Mouse (Mus musculus): ENCODE data around the gene Setd1a. TPM values are rescaled to one million over a fixed set of nuclear protein-coding genes. Genes with fewer than 3 reads are reported as not detected.
"Not testable (repeated sequence)": the region's sequence is repeated elsewhere in the genome, so short reads cannot be mapped to it uniquely, and the experiment has no call there.

The Setd1a gene
- 10 to 100 TPM; 13.0 to 21.3 TPM for total RNA-seq (2021)
- long read RNA-seq, experiment 1, partial matches to known transcripts, result 1 of 4 reads
- long read RNA-seq, experiment 1, other reads (novel, unspliced or antisense), result 3 of 4 reads
- long read RNA-seq, experiment 2, partial matches to known transcripts, result 2 of 2 reads
- long read RNA-seq, experiment 2, other reads (novel, unspliced or antisense), result 0 of 2 reads

DNA sequence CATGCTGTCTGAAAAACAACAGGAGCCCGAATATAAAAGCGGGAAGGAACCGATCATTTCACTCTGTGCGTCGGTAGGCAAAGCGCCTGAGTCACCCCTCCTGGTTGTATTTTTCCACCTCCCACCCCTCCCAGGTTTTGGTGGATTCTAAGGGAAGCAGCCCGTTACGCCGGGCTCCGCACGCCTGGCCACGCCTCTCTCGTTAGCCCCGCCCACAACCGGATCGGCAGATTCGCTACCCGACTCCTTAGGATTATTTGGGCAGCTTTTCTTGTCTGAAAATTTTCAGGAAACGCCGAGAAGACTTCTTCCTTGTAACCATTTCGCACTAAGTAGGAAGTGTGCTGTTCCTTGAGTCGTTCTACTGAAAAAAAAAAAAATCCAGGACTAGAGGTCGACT lies at the start of gene Setd1a:
Gene Setd1a, plus strand, starts transcription at position 245 of the 400 bp plus-strand sequence.
- intact Hi-C loops (cut with DNase I), result no loop called here
- peak; percentile 78 to 88 for DNase-seq

DNA sequence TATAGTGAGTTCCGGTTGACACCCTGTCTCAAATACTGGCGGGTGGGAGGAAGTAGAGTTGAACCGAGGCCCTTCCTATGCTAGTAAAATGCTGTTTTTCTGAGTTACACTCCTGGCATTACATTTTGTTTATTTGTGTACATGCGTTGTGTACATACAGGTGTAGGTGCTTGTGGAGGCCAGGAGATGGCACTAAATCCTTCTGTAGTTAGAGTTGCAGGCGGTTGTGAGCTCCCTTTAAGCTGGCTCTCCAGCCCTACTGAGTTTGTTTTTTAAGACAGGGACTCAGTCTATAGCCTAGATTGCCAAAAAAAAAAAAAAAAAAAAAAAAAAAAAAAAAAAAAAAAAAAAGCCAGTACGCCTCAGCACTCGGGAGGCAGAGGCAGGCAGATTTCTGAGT lies 48.6 kb upstream of the Setd1a start:
- no peak for DNase-seq
- intact Hi-C loops (cut with DNase I), result no loop called here

DNA sequence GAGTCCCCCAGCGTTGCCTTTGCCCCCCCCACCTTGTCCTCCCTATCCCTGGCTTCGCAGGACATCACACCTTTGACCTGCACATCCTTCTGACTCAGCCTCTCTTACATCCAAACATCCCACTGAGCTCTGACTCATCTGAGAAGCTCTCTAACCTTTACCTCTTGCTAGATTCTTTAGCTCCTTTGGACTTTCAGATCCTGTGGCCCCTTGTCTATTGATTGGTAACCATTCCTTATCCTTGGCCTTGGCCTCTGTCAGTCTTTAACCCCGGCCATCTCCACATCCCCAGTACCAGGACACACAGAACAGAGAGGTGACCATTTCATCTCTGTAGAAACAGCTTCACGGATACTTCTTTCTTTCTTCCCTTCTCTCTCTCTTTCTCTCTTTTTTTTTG lies 46.3 kb upstream of the Setd1a start:
- intact Hi-C loops (cut with DNase I), result no loop called here
- no peak for DNase-seq

- intact Hi-C loops (cut with DNase I); DNase-seq: not testable (repeated sequence)
Measured at GRCm38 (mm10) chr7:127732066-127732465, 44.4 kb upstream of the Setd1a start, which contains the start of gene Ctf2. TSS of gene Ctf2 (minus strand) at chr7:127732166.

DNA sequence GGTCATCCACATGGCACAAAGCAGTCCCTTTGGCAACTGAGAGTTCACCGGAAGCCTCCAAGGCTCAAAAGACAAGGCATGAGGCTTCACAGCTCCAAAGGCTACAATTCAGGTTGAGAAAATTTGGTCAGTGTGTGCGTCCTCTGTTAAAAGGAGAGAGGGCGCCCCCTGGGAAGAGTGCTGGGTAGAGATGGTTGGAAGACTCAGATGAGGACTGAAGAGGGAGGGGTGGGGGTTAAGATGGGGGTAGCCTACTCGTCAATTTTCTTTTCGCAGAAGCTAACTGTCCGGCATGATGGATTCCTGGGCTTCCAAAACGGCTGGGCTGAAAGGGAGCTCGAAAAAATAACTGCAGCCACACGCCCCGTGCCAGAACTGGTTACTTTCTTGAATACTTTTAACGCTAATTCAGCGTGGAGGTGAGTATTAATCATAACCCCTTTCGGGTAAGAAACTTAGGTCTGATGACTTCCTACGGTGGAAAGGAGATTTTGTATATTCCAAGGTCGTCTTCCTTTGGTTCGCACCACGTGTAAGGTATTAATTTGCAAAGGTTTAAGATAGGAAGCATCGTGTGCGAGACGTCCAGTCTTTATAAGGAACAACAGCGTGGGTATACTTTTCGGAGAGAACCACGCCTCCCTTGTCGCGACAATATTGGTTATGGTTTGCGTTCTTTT lies 32.0 kb upstream of the Setd1a start, which contains the start of gene Fbxl19:
Gene Fbxl19, plus strand, starts transcription at position 178 of the 680 bp plus-strand sequence.
- intact Hi-C loops (cut with DNase I), result loop anchor here (5.0 kb wide), 1 partner anchor 67 kb away; no protein-coding TSS in a partner anchor
- peak in 1 of 2 experiments; percentile 44 for DNase-seq

GRCm38 (mm10) chr7:127745251-127745651 lies 31.2 kb upstream of the Setd1a start:
- peak; percentile 80 to 85 for DNase-seq
- intact Hi-C loops (cut with DNase I), result no loop called here

GRCm38 (mm10) chr7:127745652-127746493 lies 30.6 kb upstream of the Setd1a start:
- peak; percentile 86 to 91 for DNase-seq
- intact Hi-C loops (cut with DNase I), result no loop called here

DNA sequence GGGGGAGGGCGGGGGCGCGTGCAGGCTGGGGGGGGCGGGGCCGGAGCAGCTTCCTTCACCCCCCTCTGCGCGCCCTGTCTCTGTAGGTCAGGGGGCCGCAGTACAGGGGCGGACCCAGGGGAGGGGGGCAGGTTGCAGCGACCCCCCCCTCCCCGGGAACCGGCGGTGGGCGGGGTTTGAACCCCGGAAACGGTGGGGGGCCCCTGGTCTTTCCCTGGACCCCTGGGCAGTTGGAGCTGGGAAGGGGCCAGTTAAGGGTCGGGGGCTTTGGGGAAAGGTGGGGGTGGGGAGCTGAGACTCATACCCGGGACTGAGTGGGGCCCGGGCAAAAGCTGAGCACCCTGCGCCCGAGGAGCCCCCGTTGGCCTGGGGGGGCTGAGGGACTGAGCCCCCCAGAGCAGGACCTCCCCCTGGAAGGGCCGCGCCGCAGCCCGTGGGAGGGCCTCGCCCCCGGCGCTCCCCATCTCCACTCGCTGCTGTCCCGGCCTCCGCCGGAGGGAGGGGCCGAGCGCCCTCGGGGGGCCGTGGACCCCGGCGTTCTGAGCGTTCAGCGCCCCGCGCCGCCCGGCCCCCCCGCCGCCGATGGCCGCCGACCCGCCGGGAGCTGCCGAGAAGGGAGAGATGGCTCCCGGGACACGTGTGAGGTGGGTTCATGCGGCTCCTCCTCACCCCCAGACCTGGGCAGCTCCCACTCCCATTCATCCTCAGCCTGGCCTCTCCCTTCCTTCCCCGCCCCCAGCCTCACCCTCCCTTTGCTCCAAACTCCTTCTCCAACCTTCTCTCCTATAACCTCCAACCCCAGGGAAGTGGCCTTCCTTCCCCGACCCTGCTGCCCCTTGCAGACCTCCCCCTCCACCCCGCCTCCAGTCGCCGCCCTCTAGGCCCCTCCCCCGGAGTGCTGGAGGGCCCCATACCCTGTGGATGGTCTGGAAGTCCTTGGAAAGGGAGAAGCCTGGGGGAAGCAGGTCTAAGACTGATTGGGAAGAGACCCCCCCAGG lies 29.7 kb upstream of the Setd1a start:
- DNase-seq, result no peak
- intact Hi-C loops (cut with DNase I), result no loop called here

DNA sequence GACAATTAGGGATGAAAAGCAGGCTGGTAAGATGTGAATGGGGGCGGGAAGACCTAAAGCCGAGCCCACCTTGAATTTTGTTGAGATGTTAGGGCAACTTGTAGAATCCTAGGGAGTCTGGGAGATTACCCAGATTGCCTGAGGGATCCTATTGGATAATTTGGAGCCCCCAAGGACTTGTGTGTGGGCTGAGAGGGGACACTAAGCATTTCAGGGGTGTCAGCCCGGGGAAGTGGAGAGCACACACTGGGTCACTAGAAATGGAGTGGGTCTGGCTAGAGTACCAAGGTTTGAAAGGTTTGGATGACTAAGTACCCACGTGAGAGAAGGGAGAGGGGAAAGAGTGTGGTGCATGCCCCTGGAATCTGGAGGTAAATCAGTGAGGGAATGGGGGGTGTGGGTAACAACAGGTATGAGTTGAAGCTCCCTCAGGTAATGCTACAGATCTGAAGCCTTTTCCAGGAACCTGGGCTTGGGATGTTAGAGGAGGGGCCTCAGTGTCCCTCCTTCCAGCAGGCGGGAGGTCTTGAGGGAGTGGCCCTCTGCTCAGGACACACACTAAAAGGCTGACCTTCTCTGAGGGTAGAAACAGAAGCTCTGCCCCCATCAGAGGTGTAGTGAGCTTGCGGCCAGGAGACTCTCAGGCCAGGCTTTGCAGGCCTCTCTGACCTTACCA lies 28.8 kb upstream of the Setd1a start:
- intact Hi-C loops (cut with DNase I), result no loop called here
- DNase-seq, result no peak

GRCm38 (mm10) chr7:127748235-127748560 lies 28.3 kb upstream of the Setd1a start:
- intact Hi-C loops (cut with DNase I), result no loop called here
- DNase-seq, result no peak

- intact Hi-C loops (cut with DNase I), result no loop called here
- no peak for DNase-seq
Measured at GRCm38 (mm10) chr7:127750131-127751127, 26.0 kb upstream of the Setd1a start.

DNA sequence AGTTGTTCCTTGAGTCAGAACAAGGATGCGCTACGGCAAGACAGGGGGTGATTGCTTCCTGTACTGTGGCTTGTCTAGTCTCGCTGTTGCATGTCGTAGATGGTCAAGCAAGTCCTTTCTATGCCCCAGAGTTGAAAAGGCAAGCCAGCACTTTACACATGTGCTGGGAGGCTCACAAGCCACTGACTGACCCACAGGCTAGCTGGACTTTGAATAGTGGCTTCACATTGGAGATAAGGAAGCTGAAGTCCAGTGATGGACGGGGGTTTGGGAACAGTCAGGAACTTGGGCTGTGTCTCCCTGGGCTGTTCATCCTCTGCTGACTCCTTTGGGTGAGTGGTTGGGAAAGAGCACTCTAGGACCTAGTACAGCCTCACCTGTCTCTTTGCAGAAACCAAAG lies 24.9 kb upstream of the Setd1a start:
- no peak for DNase-seq
- intact Hi-C loops (cut with DNase I), result no loop called here

DNA sequence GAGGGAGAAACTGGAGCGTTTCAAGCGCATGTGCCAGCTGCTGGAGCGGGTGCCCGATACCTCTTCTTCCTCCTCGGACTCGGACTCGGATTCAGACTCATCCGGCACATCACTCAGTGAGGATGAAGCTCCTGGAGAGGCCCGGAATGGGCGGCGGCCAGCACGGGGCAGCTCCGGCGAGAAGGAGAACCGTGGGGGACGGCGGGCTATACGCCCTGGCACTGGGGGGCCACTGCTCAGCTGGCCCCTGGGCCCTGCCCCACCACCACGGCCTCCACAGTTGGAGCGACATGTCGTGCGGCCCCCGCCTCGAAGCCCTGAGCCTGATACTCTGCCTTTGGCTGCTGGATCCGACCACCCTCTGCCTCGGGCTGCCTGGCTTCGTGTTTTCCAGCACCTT lies 24.4 kb upstream of the Setd1a start:
- DNase-seq, result no peak
- intact Hi-C loops (cut with DNase I), result no loop called here

DNA sequence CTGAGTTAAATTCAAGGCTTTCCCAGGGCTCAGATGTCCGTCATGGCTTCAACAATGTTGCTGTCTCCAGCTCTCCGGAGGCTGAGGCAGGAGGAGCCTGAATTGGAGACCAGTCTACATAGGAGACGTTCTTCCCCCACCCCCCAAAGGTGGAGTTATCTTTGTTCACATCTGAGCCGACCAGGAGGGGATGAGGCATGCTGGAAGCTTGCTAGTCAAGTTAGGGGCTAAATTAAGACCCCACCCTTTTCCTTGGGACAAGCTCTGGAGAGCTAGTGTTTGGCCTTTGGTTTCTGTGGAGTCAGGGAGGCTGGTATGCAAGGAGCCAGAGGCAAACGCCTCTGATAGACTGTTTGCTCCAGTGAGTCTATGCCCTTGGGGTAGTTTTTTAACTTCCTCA lies 23.3 kb upstream of the Setd1a start:
- DNase-seq, result no peak
- intact Hi-C loops (cut with DNase I), result no loop called here

GRCm38 (mm10) chr7:127753741-127754140 lies 22.7 kb upstream of the Setd1a start:
- no peak for DNase-seq
- intact Hi-C loops (cut with DNase I), result no loop called here

GRCm38 (mm10) chr7:127759716-127760115 lies 16.8 kb upstream of the Setd1a start:
- no peak for DNase-seq
- intact Hi-C loops (cut with DNase I), result loop anchor here (5.0 kb wide), 1 partner anchor 87 kb away; no protein-coding TSS in a partner anchor

GRCm38 (mm10) chr7:127760478-127760877 lies 16.0 kb upstream of the Setd1a start:
- intact Hi-C loops (cut with DNase I), result no loop called here

DNA sequence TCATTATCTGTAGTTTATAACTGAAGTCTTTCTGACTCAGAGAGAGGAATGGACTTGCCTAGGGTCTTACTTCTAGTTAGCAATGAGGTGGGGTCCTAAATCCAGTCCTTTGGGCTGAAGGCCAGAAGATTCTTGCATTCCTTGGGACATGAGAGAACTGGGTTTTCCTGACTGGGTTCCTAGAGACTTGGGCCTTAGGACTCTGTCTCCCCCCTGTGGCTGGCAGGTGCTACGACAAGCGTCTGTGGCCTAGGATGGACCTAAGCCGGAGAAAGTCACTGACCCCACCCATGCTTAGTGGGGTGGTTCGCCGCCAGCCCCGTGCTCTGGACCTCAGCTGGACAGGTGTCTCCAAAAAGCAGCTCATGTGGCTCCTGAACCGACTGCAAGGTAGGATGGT lies 15.4 kb upstream of the Setd1a start:
- peak; percentile 59 to 71 for DNase-seq
- intact Hi-C loops (cut with DNase I), result no loop called here

More at GRCm38 (mm10) chr7:127760478-127760877, 16.0 kb upstream of the Setd1a start:
- DNase-seq, result no peak

Measured in gastrocnemius, postnatal 36 days (tissue).